Comparison of ENCODE assay signal across 16 mouse cellular contexts in the genomic region with DNA sequence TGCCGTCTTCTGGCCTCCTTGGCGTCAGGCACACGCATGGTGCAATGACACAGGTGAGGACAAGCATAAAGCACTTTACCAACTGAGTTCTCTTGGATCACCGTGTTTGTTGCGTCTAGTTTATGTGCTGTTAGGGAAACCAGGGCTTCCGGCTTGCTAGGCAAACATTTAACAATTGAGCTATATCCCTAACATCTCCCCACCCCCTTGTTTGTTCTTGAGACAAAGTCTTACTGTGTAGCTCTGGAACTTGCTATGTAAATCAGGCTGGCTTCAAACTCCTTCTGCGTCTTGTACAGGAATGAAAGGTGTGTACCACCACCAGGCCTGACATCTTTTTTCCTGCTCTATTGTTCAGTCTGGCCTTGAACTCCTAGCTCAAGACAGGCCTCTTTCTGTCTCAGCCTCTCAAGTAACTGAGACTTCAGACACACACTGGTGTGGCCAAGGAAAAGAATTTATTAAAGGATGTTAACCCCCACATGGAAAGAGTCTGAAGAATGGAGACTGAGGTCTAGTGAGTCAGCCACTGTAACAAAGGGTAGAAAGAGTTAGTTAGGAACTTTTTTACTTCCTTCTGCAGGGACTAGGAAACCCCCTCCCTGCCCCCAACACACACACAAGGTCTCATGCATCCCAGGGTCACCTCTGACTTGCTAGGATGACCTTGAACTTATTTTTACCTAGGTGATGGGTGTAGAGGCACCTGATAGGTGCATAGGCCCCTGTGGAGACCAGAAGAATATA. TPM values are rescaled to one million over a fixed set of nuclear protein-coding genes. Genes with fewer than 3 reads are reported as not detected.
DNase-seq lines count a peak whose midpoint lies in the region; ATAC-seq and TF ChIP-seq lines count a peak whose summit lies in the region.
"Had no signal": no experiment of that assay in that cellular context is flagged by ENCODE, and none has a peak within 500 bp of the region (broad histone marks: within the 10 kb centered on the region; RNA-seq: fewer than 3 reads in every experiment).

No protein-coding gene starts in this region.

- no peak for TF ChIP-seq CTCF in kidney, postnatal 0 days (IDR thresholded peaks at IDR 0.05; ENCODE audit: low read depth)
- no peak for TF ChIP-seq CTCF in small intestine, adult 2 months (IDR thresholded peaks at IDR 0.05; ENCODE audit: extremely low read depth, insufficient read length, insufficient replicate concordance, low read depth, low read length)

- no peak overlapping the region for H3K9ac ChIP-seq in kidney, postnatal 0 days (ENCODE audit: low read depth, low read length)
- H3K9ac ChIP-seq: embryonic facial prominence, embryonic 15.5 days; liver, embryonic 15.5 days; midbrain, embryonic 12.5 days; neural tube, embryonic 13.5 days had no signal

- no peaks in the 10 kb centered on the region for H3K9me3 ChIP-seq in kidney, postnatal 0 days (replicated peaks; ENCODE audit: low read length)
- H3K9me3 ChIP-seq: embryonic facial prominence, embryonic 15.5 days; G1E; hindbrain, embryonic 10.5 days; liver, embryonic 15.5 days; midbrain, embryonic 12.5 days; neural tube, embryonic 13.5 days had no signal

- TF ChIP-seq POLR2A in small intestine, adult 2 months (IDR thresholded peaks at IDR 0.05; ENCODE audit: low read depth, low read length) = no peak

- no peak overlapping the region for H3K4me2 ChIP-seq in kidney, postnatal 0 days (ENCODE audit: low read length)
- H3K4me2 ChIP-seq: embryonic facial prominence, embryonic 15.5 days; liver, embryonic 15.5 days; midbrain, embryonic 12.5 days; neural tube, embryonic 13.5 days had no signal

- H3K4me3 ChIP-seq in kidney, postnatal 0 days (replicated peaks; ENCODE audit: low read depth, low read length) = no peak overlapping the region
- H3K4me3 ChIP-seq in small intestine, adult 2 months (ENCODE audit: low read depth, low read length) = no peak overlapping the region
- H3K4me3 ChIP-seq: embryonic facial prominence, embryonic 15.5 days; hindbrain, embryonic 10.5 days; liver, embryonic 15.5 days; midbrain, embryonic 12.5 days; neural tube, embryonic 13.5 days had no signal

- H3K36me3 ChIP-seq in kidney, postnatal 0 days (ENCODE audit: insufficient read depth, low read length) = no peaks in the 10 kb centered on the region
- H3K36me3 ChIP-seq in small intestine, adult 2 months (ENCODE audit: control insufficient read depth, insufficient read depth, low read length) = no peaks in the 10 kb centered on the region
- H3K36me3 ChIP-seq: embryonic facial prominence, embryonic 15.5 days; hindbrain, embryonic 10.5 days; liver, embryonic 15.5 days; midbrain, embryonic 12.5 days; neural tube, embryonic 13.5 days had no signal

- DNase-seq in kidney, postnatal 0 days (ENCODE audit: low spot score) = no peak
- DNase-seq in kidney, adult 8-10 months = no peak
- peak; percentile 89 for DNase-seq in ES-CJ7 (ENCODE audit: low read depth, low spot score)
- peak; percentile 94 for DNase-seq in fat pad, adult 2 months (ENCODE audit: extremely low read depth, low read depth, low spot score)
- DNase-seq in cerebellum, adult 18-20 months = no peak
- no peak for DNase-seq in adrenal gland, postnatal 36 days
- no peak for DNase-seq in ovary, postnatal 14 days (ENCODE audit: low spot score)
- DNase-seq: cerebellum, postnatal 14 days; kidney, postnatal 36 days had no signal

- WGBS in kidney, postnatal 0 days = 72% methylated on average over 7 of the region's 7 CpGs
- WGBS in small intestine, adult 2 months = 31% methylated on average over 7 of the region's 7 CpGs

- ATAC-seq in kidney, postnatal 0 days (replicated peaks; ENCODE audit: low FRiP score, low read depth) = no peak

- H3K4me1 ChIP-seq in kidney, postnatal 0 days (replicated peaks; ENCODE audit: insufficient read depth, low read length) = peaks cover 22% of the 10 kb centered on the region
- H3K4me1 ChIP-seq in small intestine, adult 2 months (ENCODE audit: control insufficient read depth, insufficient read depth, insufficient read length, low read length) = peaks cover 53% of the 10 kb centered on the region
- H3K4me1 ChIP-seq: midbrain, embryonic 12.5 days had no signal

- H3K27ac ChIP-seq in kidney, postnatal 0 days = peak overlapping the region; percentile 40
- H3K27ac ChIP-seq in small intestine, adult 2 months (ENCODE audit: insufficient read depth, low read depth, low read length) = peak overlapping the region; percentile 97
- H3K27ac ChIP-seq: embryonic facial prominence, embryonic 15.5 days; hindbrain, embryonic 10.5 days; midbrain, embryonic 12.5 days had no signal

- no peaks in the 10 kb centered on the region for H3K27me3 ChIP-seq in kidney, postnatal 0 days (ENCODE audit: insufficient read depth, low read length)
- H3K27me3 ChIP-seq in small intestine, adult 2 months (ENCODE audit: control insufficient read depth, insufficient read depth, low read length) = no peaks in the 10 kb centered on the region
- H3K27me3 ChIP-seq: embryonic facial prominence, embryonic 15.5 days; liver, embryonic 15.5 days; midbrain, embryonic 12.5 days; neural tube, embryonic 13.5 days had no signal

RNA-seq across cellular contexts. Expression of a gene that starts 31.0 kb away (rescaled TPM):
- 8.4 and 8.5 TPM in 2 replicates for polyA plus RNA-seq in kidney, postnatal 0 days (2015; fragmentation: Nextera tagmentation; extraction: Ambion mirVana)
- polyA plus RNA-seq in small intestine, adult 2 months (2012; rRNA removed) = 0.93 and 1.2 TPM in 2 replicates
- 1 to 10 TPM; 8.8 to 9.3 TPM for total RNA-seq in adrenal gland, postnatal 36 days (2021)

RNA-seq across cellular contexts. Expression of a gene that starts 31.2 kb away (rescaled TPM):
- polyA plus RNA-seq in kidney, postnatal 0 days (2015; fragmentation: Nextera tagmentation; extraction: Ambion mirVana) = 50.8 and 55.8 TPM in 2 replicates
- 1.5 and 3.9 TPM in 2 replicates for polyA plus RNA-seq in small intestine, adult 2 months (2012; rRNA removed)
- total RNA-seq in adrenal gland, postnatal 36 days (2021) = 10 to 100 TPM; 36.8 to 44.8 TPM

Comparison
In these comparisons a context has a peak if more than half of its experiments do, and no peak if none do; other contexts are left out.
1. DNase-seq: peak in ES-CJ7 (single experiment) and fat pad, adult 2 months (single experiment); none in kidney, postnatal 0 days (single experiment), kidney, adult 8-10 months (0 of 2), cerebellum, adult 18-20 months (0 of 2), adrenal gland, postnatal 36 days (0 of 2) and ovary, postnatal 14 days (single experiment).
2. RNA of a gene that starts 31.2 kb away (polyA plus RNA-seq): 50.8 to 55.8 TPM in kidney, postnatal 0 days; 1.5 to 3.9 TPM in small intestine, adult 2 months; every median in the first group is over 10 times any median in the second.